Mouse (Mus musculus): Measurements from ENCODE around the gene Gm428. TPM values are rescaled to one million over a fixed set of nuclear protein-coding genes. Genes with fewer than 3 reads are reported as not detected.
"Not testable (repeated sequence)": the region's sequence is repeated elsewhere in the genome, so short reads cannot be mapped to it uniquely, and the experiment has no call there.

Gene Gm428
- polyA plus RNA-seq (2014; fragmentation: Nextera tagmentation; extraction: Ambion mirVana) = not detected in 2 replicates

DNA sequence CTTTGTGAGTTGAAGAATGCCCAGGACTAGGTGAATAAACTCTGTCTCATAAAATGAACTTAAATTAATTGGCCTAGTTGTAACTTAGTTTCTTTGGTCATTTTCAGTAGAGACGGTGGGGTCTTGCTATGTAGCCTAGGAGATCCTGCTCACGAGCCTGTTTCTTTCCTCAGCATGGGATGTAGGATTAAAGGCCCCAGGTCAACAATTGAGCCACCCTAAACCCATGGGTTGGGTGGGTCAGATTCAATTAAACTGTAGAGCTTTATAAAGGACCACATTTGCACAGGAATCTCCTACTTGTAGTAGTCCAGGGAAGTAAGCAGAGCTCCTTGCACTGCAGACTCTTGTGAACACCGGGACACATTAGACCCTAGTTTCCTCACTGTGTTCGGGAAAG lies at the start of gene Gm428:
TSS of gene Gm428 (plus strand) at position 301 of the 400 bp plus-strand sequence.
- H3K4me3 ChIP-seq (replicated peaks; ENCODE audit: low read depth, low read length); H3K4me1 ChIP-seq (ENCODE audit: control insufficient read depth, insufficient read depth, low read length); H3K27me3 ChIP-seq (ENCODE audit: control insufficient read depth, insufficient read depth, low read length); DNase-seq; ATAC-seq (ENCODE audit: low FRiP score, low TSS enrichment); H3K36me3 ChIP-seq (ENCODE audit: control insufficient read depth, insufficient read depth, low read length); H3K27ac ChIP-seq (replicated peaks; ENCODE audit: low read depth, low read length); H3K9ac ChIP-seq (replicated peaks; ENCODE audit: low read length); H3K9me3 ChIP-seq (ENCODE audit: control insufficient read depth, low read length); H3K4me2 ChIP-seq (ENCODE audit: low read length): not testable (repeated sequence)
- WGBS = 100% methylated on average over 1 of the region's 4 CpGs

GRCm38 (mm10) chr4:73637821-73638220 lies 45.5 kb upstream of the Gm428 start, which contains the start of gene Gm11236:
TSS of gene Gm11236 (plus strand) at chr4:73638121.
- H3K36me3 ChIP-seq (ENCODE audit: control insufficient read depth, insufficient read depth, low read length); H3K27ac ChIP-seq (replicated peaks; ENCODE audit: low read depth, low read length); H3K27me3 ChIP-seq (ENCODE audit: control insufficient read depth, insufficient read depth, low read length); H3K9ac ChIP-seq (replicated peaks; ENCODE audit: low read length); H3K4me3 ChIP-seq (replicated peaks; ENCODE audit: low read depth, low read length); DNase-seq; H3K4me1 ChIP-seq (ENCODE audit: control insufficient read depth, insufficient read depth, low read length); H3K4me2 ChIP-seq (ENCODE audit: low read length); ATAC-seq (ENCODE audit: low FRiP score, low TSS enrichment); H3K9me3 ChIP-seq (ENCODE audit: control insufficient read depth, low read length): not testable (repeated sequence)
- WGBS = no CpG with 5 or more reads among the region's 4 CpGs

DNA sequence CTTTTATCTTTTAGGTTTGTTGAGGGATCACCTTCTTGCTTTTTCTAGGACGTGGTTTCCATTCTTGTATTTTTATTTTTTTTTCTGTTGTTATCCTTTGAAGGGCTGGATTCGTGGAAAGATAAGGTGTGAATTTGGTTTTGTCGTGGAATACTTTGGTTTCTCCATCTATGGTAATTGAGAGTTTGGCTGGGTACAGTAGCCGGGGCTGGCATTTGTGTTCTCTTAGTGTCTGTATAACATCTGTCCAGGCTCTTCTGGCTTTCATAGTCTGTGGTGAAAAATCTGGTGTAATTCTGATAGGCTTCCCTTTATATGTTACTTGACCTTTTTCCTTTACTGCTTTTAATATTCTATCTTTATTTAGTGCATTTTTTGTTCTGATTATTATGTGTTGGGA lies 21.5 kb upstream of the Gm428 start:
- 95% methylated on average over 4 of the region's 4 CpGs for WGBS
- H3K4me1 ChIP-seq (ENCODE audit: control insufficient read depth, insufficient read depth, low read length); H3K36me3 ChIP-seq (ENCODE audit: control insufficient read depth, insufficient read depth, low read length); H3K27ac ChIP-seq (replicated peaks; ENCODE audit: low read depth, low read length); H3K4me3 ChIP-seq (replicated peaks; ENCODE audit: low read depth, low read length); H3K9ac ChIP-seq (replicated peaks; ENCODE audit: low read length); H3K9me3 ChIP-seq (ENCODE audit: control insufficient read depth, low read length); H3K27me3 ChIP-seq (ENCODE audit: control insufficient read depth, insufficient read depth, low read length); DNase-seq; ATAC-seq (ENCODE audit: low FRiP score, low TSS enrichment); H3K4me2 ChIP-seq (ENCODE audit: low read length): not testable (repeated sequence)

GRCm38 (mm10) chr4:73668054-73668453 lies 15.3 kb upstream of the Gm428 start, which contains the start of gene Gm11239:
TSS of gene Gm11239 (plus strand) at chr4:73668354.
- H3K4me3 ChIP-seq (replicated peaks; ENCODE audit: low read depth, low read length); H3K4me2 ChIP-seq (ENCODE audit: low read length); H3K9ac ChIP-seq (replicated peaks; ENCODE audit: low read length); H3K27me3 ChIP-seq (ENCODE audit: control insufficient read depth, insufficient read depth, low read length); H3K27ac ChIP-seq (replicated peaks; ENCODE audit: low read depth, low read length); H3K9me3 ChIP-seq (ENCODE audit: control insufficient read depth, low read length); DNase-seq; ATAC-seq (ENCODE audit: low FRiP score, low TSS enrichment); H3K36me3 ChIP-seq (ENCODE audit: control insufficient read depth, insufficient read depth, low read length); H3K4me1 ChIP-seq (ENCODE audit: control insufficient read depth, insufficient read depth, low read length): not testable (repeated sequence)
- WGBS = no CpG with 5 or more reads among the region's 4 CpGs

DNA sequence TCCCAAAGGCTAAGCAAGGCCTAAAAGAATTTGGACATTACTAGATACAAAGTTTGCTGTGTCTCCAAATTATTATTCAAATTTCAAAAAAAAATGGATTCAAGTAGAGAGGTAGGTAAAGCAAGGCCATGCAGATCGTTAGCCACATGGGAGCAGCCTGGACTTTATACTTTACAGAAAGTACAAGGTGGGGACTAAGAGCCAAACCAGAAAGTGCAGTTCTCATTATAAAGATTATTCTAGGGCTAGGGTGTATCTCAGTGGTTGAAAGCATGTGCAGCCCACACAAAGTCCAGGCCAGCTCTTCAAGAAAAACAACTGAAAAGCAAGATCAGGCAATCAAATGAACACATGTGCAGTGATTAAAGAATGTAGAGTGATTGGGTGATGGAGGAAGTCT lies 35.4 kb downstream of the Gm428 start:
- no peaks in the 10 kb centered on the region for H3K27me3 ChIP-seq (ENCODE audit: control insufficient read depth, insufficient read depth, low read length)
- no peak for DNase-seq
- no peak for ATAC-seq (ENCODE audit: low FRiP score, low TSS enrichment)
- H3K36me3 ChIP-seq (ENCODE audit: control insufficient read depth, insufficient read depth, low read length) = no peaks in the 10 kb centered on the region
- H3K9me3 ChIP-seq (ENCODE audit: control insufficient read depth, low read length) = no peaks in the 10 kb centered on the region
- H3K9ac ChIP-seq (replicated peaks; ENCODE audit: low read length) = no peak overlapping the region
- H3K4me3 ChIP-seq (replicated peaks; ENCODE audit: low read depth, low read length) = no peak overlapping the region
- H3K4me2 ChIP-seq (ENCODE audit: low read length) = no peak overlapping the region
- 83% methylated on average over 1 of the region's 1 CpGs for WGBS
- H3K4me1 ChIP-seq (ENCODE audit: control insufficient read depth, insufficient read depth, low read length) = no peaks in the 10 kb centered on the region
- H3K27ac ChIP-seq (replicated peaks; ENCODE audit: low read depth, low read length) = no peak overlapping the region

DNA sequence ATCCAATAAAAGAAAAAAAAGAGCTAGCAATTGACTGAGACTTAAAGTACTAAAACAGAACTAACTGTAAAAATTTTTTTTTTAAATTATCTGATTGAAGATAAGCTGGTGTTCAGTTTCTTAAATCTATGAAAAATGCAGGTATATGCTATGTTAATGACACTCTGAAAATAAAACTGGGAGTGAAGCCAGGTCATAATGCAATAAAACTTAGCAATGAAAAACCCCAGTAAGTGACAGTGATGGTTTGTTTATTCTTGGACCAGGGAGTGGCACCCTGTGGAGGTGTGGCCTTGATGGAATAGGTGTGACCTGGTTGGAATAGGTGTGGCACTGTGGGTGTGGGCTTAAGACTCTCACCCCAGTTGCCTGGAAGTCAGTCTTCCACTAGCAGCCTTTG lies 36.5 kb downstream of the Gm428 start:
- DNase-seq = no peak
- Histone ChIP-seq H3K9ac (replicated peaks; ENCODE audit: low read length) (no peak overlapping the region), H3K27ac (replicated peaks; ENCODE audit: low read depth, low read length) (no peak overlapping the region), H3K4me1 (ENCODE audit: control insufficient read depth, insufficient read depth, low read length) (no peaks in the 10 kb centered on the region), H3K27me3 (ENCODE audit: control insufficient read depth, insufficient read depth, low read length) (no peaks in the 10 kb centered on the region), H3K9me3 (ENCODE audit: control insufficient read depth, low read length) (no peaks in the 10 kb centered on the region), H3K4me3 (replicated peaks; ENCODE audit: low read depth, low read length) (no peak overlapping the region), H3K36me3 (ENCODE audit: control insufficient read depth, insufficient read depth, low read length) (no peaks in the 10 kb centered on the region), H3K4me2 (ENCODE audit: low read length) (no peak overlapping the region)
- no peak for ATAC-seq (ENCODE audit: low FRiP score, low TSS enrichment)

Other genes with a start within 250 kb of the Gm428 start
- gene Gm11238, start 75.6 kb upstream of the Gm428 start, polyA plus RNA-seq (2014; fragmentation: Nextera tagmentation; extraction: Ambion mirVana) = not detected in 2 replicates
- not detected in 2 replicates for gene Gm11237, start 60.5 kb upstream of the Gm428 start, polyA plus RNA-seq (2014; fragmentation: Nextera tagmentation; extraction: Ambion mirVana)
- not detected in 2 replicates for gene Gm11236, start 45.4 kb upstream of the Gm428 start, polyA plus RNA-seq (2014; fragmentation: Nextera tagmentation; extraction: Ambion mirVana)
- not detected in 2 replicates for gene Gm11239, start 15.2 kb upstream of the Gm428 start, polyA plus RNA-seq (2014; fragmentation: Nextera tagmentation; extraction: Ambion mirVana)
- gene Rasef, start 107.5 kb downstream of the Gm428 start, polyA plus RNA-seq (2014; fragmentation: Nextera tagmentation; extraction: Ambion mirVana) = 0.39 and 0.50 TPM in 2 replicates
- not detected in 2 replicates for gene Gm11758, start 192.8 kb downstream of the Gm428 start, polyA plus RNA-seq (2014; fragmentation: Nextera tagmentation; extraction: Ambion mirVana)
- gene Gm11757, start 207.6 kb downstream of the Gm428 start, polyA plus RNA-seq (2014; fragmentation: Nextera tagmentation; extraction: Ambion mirVana) = not detected in 2 replicates
- not detected in 2 replicates for gene Gm13871, start 222.4 kb downstream of the Gm428 start, polyA plus RNA-seq (2014; fragmentation: Nextera tagmentation; extraction: Ambion mirVana)
- not detected in 2 replicates for gene Gm11756, start 237.2 kb downstream of the Gm428 start, polyA plus RNA-seq (2014; fragmentation: Nextera tagmentation; extraction: Ambion mirVana)

All from midbrain, embryonic 14.5 days (tissue).